8 mouse cellular contexts compared by ENCODE assay signal in genomic region chr3:123092913-123093639, GRCm38 (mm10). TPM values are rescaled to one million over a fixed set of nuclear protein-coding genes. Genes with fewer than 3 reads are reported as not detected.
DNase-seq lines count a peak whose midpoint lies in the region; ATAC-seq and TF ChIP-seq lines count a peak whose summit lies in the region.

No protein-coding gene starts in this region.

- H3K4me1 ChIP-seq in embryonic facial prominence, embryonic 15.5 days: peaks cover 13% of the 10 kb centered on the region; the same call in 1 of the 2 replicates
- H3K4me1 ChIP-seq in kidney, postnatal 0 days (replicated peaks; ENCODE audit: insufficient read depth, low read length): peaks cover 9% of the 10 kb centered on the region
- H3K4me1 ChIP-seq in midbrain, embryonic 16.5 days (ENCODE audit: control insufficient read depth, insufficient read depth, low read length): peaks cover 3% of the 10 kb centered on the region; the same call in 1 of the 2 replicates

- H3K36me3 ChIP-seq in embryonic facial prominence, embryonic 15.5 days: no peaks in the 10 kb centered on the region
- no peaks in the 10 kb centered on the region for H3K36me3 ChIP-seq in kidney, postnatal 0 days (ENCODE audit: insufficient read depth, low read length)
- H3K36me3 ChIP-seq in midbrain, embryonic 16.5 days (ENCODE audit: control insufficient read depth, insufficient read depth, low read length): no peaks in the 10 kb centered on the region

- TF ChIP-seq CTCF in kidney, postnatal 0 days (IDR thresholded peaks at IDR 0.05; ENCODE audit: low read depth): no peak

- peak overlapping the region; percentile 58; the same call in 1 of the 2 replicates for H3K27ac ChIP-seq in embryonic facial prominence, embryonic 15.5 days (replicated peaks)
- peak overlapping the region; percentile 82 for H3K27ac ChIP-seq in kidney, postnatal 0 days
- H3K27ac ChIP-seq in midbrain, embryonic 16.5 days (ENCODE audit: low read length): peak overlapping the region; percentile 41; the same call in 1 of the 2 replicates

- H3K4me2 ChIP-seq in embryonic facial prominence, embryonic 15.5 days (replicated peaks): 0 out of 2 replicates have a peak overlapping the region, but pooled peaks have one; percentile 12
- H3K4me2 ChIP-seq in kidney, postnatal 0 days (ENCODE audit: low read length): peak overlapping the region; percentile 46
- peak overlapping the region; percentile 26; the same call in 1 of the 2 replicates for H3K4me2 ChIP-seq in midbrain, embryonic 16.5 days (ENCODE audit: low read length)

- H3K9ac ChIP-seq in embryonic facial prominence, embryonic 15.5 days: no peak overlapping the region
- H3K9ac ChIP-seq in kidney, postnatal 0 days (ENCODE audit: low read depth, low read length): no peak overlapping the region
- H3K9ac ChIP-seq in midbrain, embryonic 16.5 days (ENCODE audit: low read depth, low read length): no peak overlapping the region

- no peaks in the 10 kb centered on the region for H3K9me3 ChIP-seq in embryonic facial prominence, embryonic 15.5 days (replicated peaks)
- no peaks in the 10 kb centered on the region for H3K9me3 ChIP-seq in kidney, postnatal 0 days (replicated peaks; ENCODE audit: low read length)
- no peaks in the 10 kb centered on the region for H3K9me3 ChIP-seq in midbrain, embryonic 16.5 days (replicated peaks; ENCODE audit: control insufficient read depth, low read length, poor library complexity, severe bottlenecking)

- H3K4me3 ChIP-seq in embryonic facial prominence, embryonic 15.5 days (replicated peaks): no peak overlapping the region
- H3K4me3 ChIP-seq in kidney, postnatal 0 days (replicated peaks; ENCODE audit: low read depth, low read length): 0 out of 2 replicates have a peak overlapping the region, but pooled peaks have one; percentile 2
- no peak overlapping the region for H3K4me3 ChIP-seq in midbrain, embryonic 16.5 days (ENCODE audit: low read depth, low read length)

- DNase-seq in heart, adult 11 months: peak; percentile 90
- DNase-seq in heart, postnatal 10 days: no peak
- DNase-seq in kidney, postnatal 0 days (ENCODE audit: low spot score): peak; percentile 75
- DNase-seq in natural killer cell, adult 2 months (ENCODE audit: low spot score in 2 of 2): no peak
- DNase-seq in cerebellum, adult 11-12 months: no peak
- DNase-seq in Muller cell, postnatal 12 days (ENCODE audit: inconsistent ontology term): no peak

- 38% methylated on average over 12 of the region's 12 CpGs for WGBS in embryonic facial prominence, embryonic 15.5 days
- WGBS in kidney, postnatal 0 days: 22% methylated on average over 12 of the region's 12 CpGs
- 45% methylated on average over 12 of the region's 12 CpGs for WGBS in midbrain, embryonic 16.5 days

- no peaks in the 10 kb centered on the region for H3K27me3 ChIP-seq in embryonic facial prominence, embryonic 15.5 days
- H3K27me3 ChIP-seq in kidney, postnatal 0 days (ENCODE audit: insufficient read depth, low read length): no peaks in the 10 kb centered on the region
- no peaks in the 10 kb centered on the region for H3K27me3 ChIP-seq in midbrain, embryonic 16.5 days (ENCODE audit: control insufficient read depth, insufficient read depth, low read depth, low read length)

- intact Hi-C loops in heart, postnatal 10 days (cut with DNase I): loop anchor here (1.0 kb wide), 1 partner anchor 60 kb away; no protein-coding TSS in a partner anchor

- no peak for ATAC-seq in embryonic facial prominence, embryonic 15.5 days (ENCODE audit: insufficient number of reproducible peaks, low FRiP score, low TSS enrichment, low read depth)
- peak; percentile 77 for ATAC-seq in kidney, postnatal 0 days (replicated peaks; ENCODE audit: low FRiP score, low read depth)
- peak; percentile 83 for ATAC-seq in midbrain, embryonic 16.5 days

RNA-seq across cellular contexts. Expression of gene Myoz2, which starts 58.3 kb away (rescaled TPM):
- 1,000 to 10,000 TPM; 1,201 to 1,221 TPM for total RNA-seq in heart, postnatal 10 days (2021)
- polyA plus RNA-seq in embryonic facial prominence, embryonic 15.5 days (2015; fragmentation: Nextera tagmentation; extraction: Ambion mirVana): 31.8 and 37.3 TPM in 2 replicates
- polyA plus RNA-seq in kidney, postnatal 0 days (2015; fragmentation: Nextera tagmentation; extraction: Ambion mirVana): not detected in 2 replicates
- polyA plus RNA-seq in midbrain, embryonic 16.5 days (2015; fragmentation: Nextera tagmentation; extraction: Ambion mirVana): not detected in 2 replicates

Comparison
In these comparisons a context has a peak if more than half of its experiments do, and no peak if none do; other contexts are left out.
1. DNase-seq: peak in heart, adult 11 months (single experiment) and kidney, postnatal 0 days (single experiment); none in heart, postnatal 10 days (0 of 2), natural killer cell, adult 2 months (0 of 2), cerebellum, adult 11-12 months (single experiment) and Muller cell, postnatal 12 days (single experiment).
2. RNA of gene Myoz2, which starts 58.3 kb away (polyA plus RNA-seq): 31.8 to 37.3 TPM in embryonic facial prominence, embryonic 15.5 days; not detected in midbrain, embryonic 16.5 days and not detected in kidney, postnatal 0 days; every median in the first group is over 10 times any median in the second.
3. Peak in every context shown above with its lines, with median percentiles within 50 percentile points of each other: H3K27ac ChIP-seq and H3K4me2 ChIP-seq.